Mouse (Mus musculus) kidney, postnatal 4 days (tissue): ENCODE measurements at regions not wholly inside any gene's neighbourhood (a gene's known extent, or its start where the extent isn't known, plus 50 kb on each side); places are given as distances from the start of the nearest gene placed in this dataset.

Experiments used
- DNase-seq, 2 experiments: peaks; one replicate each; pipeline ENCODE4 v3.0.0; 2021; ENCODE audit warnings: mixed read lengths in 2 of 2

DNA sequence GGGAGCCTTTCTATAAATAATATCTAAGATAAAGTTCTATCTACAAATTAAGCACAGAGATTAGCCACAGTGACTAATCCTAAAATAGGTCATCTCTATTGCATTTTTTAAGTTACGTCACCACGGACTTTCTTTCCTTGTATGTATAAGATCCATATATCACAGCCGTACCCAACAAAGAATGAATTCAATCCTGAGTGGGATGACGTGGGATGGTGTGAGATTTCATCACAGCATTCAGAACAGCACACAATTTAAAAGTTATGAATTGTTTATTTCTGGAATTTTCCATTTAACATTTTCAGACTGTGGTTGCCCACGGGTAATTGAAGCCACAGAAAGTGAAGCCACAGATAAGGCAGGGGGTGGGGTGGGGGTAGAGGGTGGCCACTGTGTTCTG, 129.0 kb upstream of the Dynlrb2 start:
- DNase-seq = no peak

GRCm38 (mm10) chr8:116373063-116373462, 131.7 kb upstream of the Dynlrb2 start:
- DNase-seq = peak; percentile 21 to 39

- peak; percentile 32 to 49 for DNase-seq
These were observed 132.2 kb upstream of the Dynlrb2 start for GRCm38 (mm10) chr8:116372574-116372973.

DNA sequence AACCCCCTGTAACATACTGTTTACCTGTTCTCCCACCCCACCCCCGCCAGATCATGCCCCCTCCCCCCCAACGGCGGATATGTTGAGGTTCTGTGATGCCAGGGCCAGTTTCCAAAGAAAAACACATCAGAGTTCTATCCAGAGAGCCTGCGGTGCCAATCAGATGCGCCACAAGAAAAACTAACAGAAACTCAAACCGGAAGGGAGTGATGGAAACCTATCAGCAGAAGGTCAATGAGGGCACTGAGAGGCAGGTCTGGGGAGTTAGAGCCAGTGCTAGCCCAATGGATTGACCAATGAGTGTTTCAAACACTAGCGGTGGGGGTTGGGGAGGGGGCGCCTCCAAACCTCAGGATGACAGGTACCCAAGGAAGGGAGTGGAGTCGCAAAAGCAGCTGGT, 132.7 kb upstream of the Dynlrb2 start:
- no peak for DNase-seq

- DNase-seq = no peak
These were observed 137.3 kb upstream of the Dynlrb2 start for GRCm38 (mm10) chr8:116367491-116367890.

- DNase-seq = no peak
These were observed 138.1 kb upstream of the Dynlrb2 start for GRCm38 (mm10) chr8:116366706-116367105.

DNA sequence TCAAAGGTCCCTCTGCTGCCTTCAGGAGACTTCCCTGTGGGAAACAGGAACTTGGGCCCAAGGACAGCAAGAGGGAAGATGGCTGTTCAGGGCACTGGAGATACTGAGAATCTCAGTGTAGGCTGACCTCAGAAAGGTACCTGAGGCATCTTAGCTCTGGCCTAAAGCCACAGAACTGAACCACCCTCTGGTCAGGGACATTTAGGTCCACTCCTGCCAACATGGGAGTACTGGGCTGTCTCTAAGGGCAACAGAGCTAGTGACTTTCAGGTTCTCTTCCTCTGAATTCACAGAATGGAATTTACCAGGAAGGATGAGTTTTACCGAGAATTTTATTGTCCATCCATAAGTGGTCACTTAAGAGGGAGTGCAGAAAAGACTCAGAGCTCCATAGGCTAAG, 140.0 kb upstream of the Dynlrb2 start:
- no peak for DNase-seq

- peak; percentile 58 to 66 for DNase-seq
These were observed 140.6 kb upstream of the Dynlrb2 start for GRCm38 (mm10) chr8:116364172-116364571.

- no peak for DNase-seq
These were observed 142.4 kb upstream of the Dynlrb2 start for GRCm38 (mm10) chr8:116362351-116362750.

DNA sequence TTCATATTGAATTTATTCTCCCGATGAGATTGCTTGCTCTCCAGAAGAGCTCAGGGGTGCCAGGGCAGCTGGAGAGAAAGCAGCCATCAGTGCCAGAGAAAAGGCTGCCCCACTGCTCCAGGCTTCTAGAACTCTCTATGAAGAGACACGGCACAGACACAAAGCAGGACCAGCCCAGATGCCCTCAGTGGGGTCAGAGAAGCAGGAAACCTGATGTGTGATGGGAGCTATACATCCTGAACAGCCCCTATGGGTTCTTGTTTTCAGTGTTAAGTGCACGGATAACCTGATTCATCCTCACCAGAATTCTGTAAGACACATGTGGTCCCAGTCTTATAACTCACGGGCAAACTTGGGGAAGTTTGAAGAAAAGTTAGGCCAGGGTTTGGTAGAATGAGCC, 145.0 kb upstream of the Dynlrb2 start:
- no peak for DNase-seq

DNA sequence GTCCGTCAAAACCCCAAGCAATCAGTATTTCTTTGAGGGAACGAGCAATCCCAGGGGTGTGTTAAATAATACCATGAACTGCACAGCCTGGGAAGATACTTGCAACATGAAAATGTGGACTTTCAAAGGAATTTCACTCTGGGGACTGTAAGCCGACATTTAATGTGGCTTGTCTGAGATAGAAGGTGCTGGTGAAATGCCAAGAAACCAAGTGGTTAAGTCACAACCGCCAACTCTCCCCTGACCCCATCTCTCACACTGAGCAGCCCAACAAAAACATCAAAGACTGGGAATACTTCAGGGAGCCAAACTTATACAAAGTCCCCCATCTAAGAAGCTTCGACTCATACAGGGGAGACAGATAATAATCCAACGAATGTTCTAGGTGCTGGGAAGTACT, 150.0 kb upstream of the Dynlrb2 start:
- no peak for DNase-seq

GRCm38 (mm10) chr8:116353911-116354310, 150.9 kb upstream of the Dynlrb2 start:
- no peak for DNase-seq

DNA sequence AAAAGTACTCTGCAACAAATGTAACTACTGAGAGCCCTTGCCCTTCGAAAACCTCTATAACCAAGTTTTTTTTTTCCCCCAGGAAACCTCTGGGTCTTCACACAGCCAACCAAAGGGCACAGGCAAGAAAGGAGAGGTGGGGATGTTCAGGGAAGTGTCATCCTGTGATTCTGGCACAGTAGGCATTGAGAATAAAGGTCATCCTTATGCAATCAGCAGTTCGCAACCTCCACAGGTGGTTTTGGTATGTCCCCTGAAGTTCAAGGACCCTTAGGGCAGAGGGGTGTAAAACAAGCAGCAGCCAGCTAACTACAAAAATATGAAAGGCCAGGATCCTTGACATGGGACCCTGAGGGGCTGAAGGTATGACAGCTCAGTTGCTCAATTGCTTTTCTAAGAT, 152.1 kb upstream of the Dynlrb2 start:
- no peak for DNase-seq

- no peak for DNase-seq
These were observed 155.8 kb upstream of the Dynlrb2 start for GRCm38 (mm10) chr8:116348971-116349370.

GRCm38 (mm10) chr8:116346990-116347389, 157.8 kb upstream of the Dynlrb2 start:
- no peak for DNase-seq

DNA sequence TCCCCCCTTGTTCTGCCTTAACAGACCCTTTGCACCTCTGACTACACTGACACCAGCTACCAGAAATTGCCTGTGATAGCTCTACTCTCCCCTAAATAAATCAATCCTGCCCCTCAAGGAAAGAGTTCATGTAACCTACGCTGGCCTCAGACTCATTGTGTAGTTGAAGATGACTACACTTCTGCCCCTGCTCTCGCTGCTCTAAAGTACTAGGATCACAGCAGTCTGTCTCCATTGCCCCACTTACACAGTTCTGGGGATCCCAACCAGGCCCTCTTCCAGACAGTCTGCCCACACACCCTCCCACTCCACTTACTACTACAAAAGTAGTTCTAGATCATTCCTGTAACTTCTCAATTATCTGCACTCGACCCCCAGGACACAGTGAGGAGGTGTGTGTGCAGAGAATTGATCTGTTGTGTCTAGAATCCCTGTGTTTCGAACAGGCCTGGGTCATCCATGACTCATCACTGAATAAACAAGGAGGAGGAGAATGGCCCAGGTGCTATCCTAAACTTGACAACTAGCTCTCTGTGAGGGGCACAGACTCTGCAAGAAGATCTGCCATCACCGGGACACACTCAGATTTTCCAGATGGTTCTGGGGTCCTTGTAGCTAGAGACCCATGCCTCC, 160.1 kb upstream of the Dynlrb2 start:
- DNase-seq = no peak

DNA sequence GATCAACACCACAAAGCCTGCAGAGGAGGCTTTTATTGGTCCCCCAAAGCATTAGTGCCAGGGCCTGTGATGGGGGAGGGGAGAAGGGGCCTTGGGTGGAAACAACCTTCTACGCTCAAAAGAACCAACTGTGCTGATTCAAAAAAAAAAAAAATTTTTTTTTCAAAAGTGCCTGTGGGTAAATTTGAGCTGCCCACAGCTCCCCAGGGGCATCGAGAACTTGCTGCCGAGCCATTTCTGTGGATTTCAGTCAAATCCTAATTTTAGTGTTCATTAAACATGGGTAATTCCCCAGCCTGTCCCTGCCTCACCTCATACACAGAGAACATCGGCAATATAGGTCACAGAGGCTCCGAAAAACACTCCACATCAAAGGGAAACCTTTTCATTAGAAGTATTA, 161.2 kb upstream of the Dynlrb2 start:
- no peak for DNase-seq

DNA sequence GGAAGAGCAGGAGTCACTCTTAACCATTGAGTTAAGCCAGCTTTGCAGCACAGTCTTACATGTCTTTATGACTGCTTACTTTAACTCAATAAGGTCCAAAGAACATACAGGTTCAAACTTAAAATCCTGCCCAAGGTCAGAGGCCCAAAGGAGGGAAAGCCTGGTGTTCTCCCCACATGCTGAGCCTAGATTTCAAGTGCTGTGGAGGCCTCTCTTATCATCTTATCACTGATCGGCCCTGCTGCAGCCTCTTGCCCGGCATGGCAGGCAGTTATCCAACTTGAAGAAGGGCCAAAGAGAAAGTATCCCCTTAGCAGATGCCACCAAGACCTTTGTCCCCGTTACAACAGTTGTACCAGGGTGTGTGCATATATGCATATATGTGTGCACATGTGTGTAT, 170.0 kb upstream of the Dynlrb2 start:
- DNase-seq = no peak

DNA sequence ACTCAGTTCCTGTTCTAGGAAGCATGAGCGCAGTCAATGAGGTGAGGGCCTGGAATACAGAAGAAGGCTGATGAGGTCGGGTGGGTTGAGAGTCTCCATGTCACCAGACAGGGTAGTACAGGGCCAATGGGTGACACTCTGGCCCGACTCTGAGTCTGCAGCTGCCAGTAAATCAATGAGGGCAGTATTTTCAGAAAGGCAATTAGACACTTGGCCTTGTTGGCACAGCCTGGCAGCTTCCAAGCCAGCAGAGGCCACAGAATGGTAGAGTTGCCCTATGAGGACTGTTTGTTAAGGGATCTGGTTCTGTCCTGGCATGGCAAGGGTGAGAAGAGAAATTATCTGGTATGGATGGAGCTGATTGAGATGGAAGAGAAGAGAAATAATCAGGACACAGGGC, 170.7 kb upstream of the Dynlrb2 start:
- no peak for DNase-seq

GRCm38 (mm10) chr8:116320014-116320680, 184.6 kb upstream of the Dynlrb2 start:
- DNase-seq = peak; percentile 11 to 26

DNA sequence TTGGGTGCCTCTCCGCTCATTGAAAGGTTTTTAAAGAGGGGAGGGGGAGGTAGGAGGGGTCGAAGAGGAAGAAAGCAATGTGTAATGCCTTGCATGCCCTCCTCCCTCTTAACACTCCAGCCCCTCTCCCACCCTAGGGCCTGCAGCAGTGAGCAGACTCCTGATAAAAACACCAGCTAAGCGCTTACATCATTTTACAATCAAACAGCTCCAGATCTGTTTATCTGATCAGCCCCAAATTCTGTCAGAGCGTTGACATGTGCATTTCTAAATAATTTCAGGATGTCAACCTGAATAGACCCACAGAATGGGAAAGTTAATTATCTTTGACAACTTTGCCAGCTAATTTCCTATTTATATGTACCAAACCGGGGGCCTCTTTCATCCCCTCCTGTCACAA, 189.4 kb upstream of the Dynlrb2 start:
- no peak for DNase-seq

- no peak for DNase-seq
These were observed 190.2 kb upstream of the Dynlrb2 start for GRCm38 (mm10) chr8:116314429-116315092.

- no peak for DNase-seq
These were observed 205.9 kb upstream of the Dynlrb2 start for GRCm38 (mm10) chr8:116298891-116299290.

DNA sequence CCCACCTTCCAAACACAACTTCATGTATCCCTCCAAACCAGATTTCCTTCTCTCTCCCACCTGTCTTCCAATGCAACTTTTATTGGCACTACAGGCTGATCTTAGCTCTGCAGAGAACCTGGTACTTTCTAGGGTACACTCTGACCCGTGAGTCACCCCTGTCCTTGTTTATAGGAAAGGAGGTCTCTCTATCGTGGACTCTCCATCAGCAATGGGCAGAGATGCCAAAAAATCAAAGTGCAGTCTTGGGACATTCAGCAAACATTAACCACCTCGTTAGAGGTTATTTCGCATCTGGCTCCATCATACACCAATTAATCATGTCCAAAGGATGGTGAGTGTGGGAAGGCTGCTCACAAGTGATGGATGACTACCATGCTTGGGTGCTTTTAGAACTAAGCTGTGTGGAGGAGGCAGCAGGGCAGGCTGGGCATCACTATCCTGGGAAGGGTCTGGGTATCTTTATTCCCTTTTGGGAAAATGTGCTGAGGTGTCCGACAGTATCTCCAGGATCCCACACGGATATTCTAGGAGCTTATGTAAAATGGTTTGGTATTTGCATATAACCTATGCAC, 214.0 kb upstream of the Dynlrb2 start:
- DNase-seq = peak in 1 of 2 experiments; percentile 15
